Mouse (Mus musculus) retina, postnatal 7 days (tissue): Measurements from ENCODE around the gene Pecam1.

ENCODE experiments used
- DNase-seq: peaks from one replicate; pipeline ENCODE4 v3.0.0-alpha.2; 2012; ENCODE audit warnings: low read depth, low spot score

Gene Pecam1

GRCm38 (mm10) chr11:106698289-106698688, 52.1 kb downstream of the Pecam1 start:
- no peak for DNase-seq

GRCm38 (mm10) chr11:106695917-106696316, 54.5 kb downstream of the Pecam1 start:
- DNase-seq = no peak

GRCm38 (mm10) chr11:106692890-106693289, 57.5 kb downstream of the Pecam1 start:
- DNase-seq = no peak

- DNase-seq = no peak
Measured at GRCm38 (mm10) chr11:106688375-106688774, 62.1 kb downstream of the Pecam1 start.

- DNase-seq = no peak
Measured at GRCm38 (mm10) chr11:106687293-106687692, 63.1 kb downstream of the Pecam1 start.

GRCm38 (mm10) chr11:106684027-106684426, 66.4 kb downstream of the Pecam1 start:
- DNase-seq = no peak

GRCm38 (mm10) chr11:106683345-106683744, 67.1 kb downstream of the Pecam1 start:
- DNase-seq = no peak

- DNase-seq = no peak
Measured at GRCm38 (mm10) chr11:106681138-106681537, 69.3 kb downstream of the Pecam1 start.

- DNase-seq = no peak
Measured at GRCm38 (mm10) chr11:106679874-106680273, 70.6 kb downstream of the Pecam1 start.

GRCm38 (mm10) chr11:106677910-106678591, 72.4 kb downstream of the Pecam1 start:
- no peak for DNase-seq

GRCm38 (mm10) chr11:106677331-106677730, 73.1 kb downstream of the Pecam1 start:
- no peak for DNase-seq

GRCm38 (mm10) chr11:106675875-106676274, 74.6 kb downstream of the Pecam1 start:
- DNase-seq = no peak

- no peak for DNase-seq
Measured at GRCm38 (mm10) chr11:106675201-106675726, 75.2 kb downstream of the Pecam1 start.

GRCm38 (mm10) chr11:106674612-106675153, 75.7 kb downstream of the Pecam1 start:
- DNase-seq = no peak

GRCm38 (mm10) chr11:106673727-106674611, 76.5 kb downstream of the Pecam1 start:
- DNase-seq = no peak

GRCm38 (mm10) chr11:106672919-106673505, 77.4 kb downstream of the Pecam1 start:
- DNase-seq = no peak

- DNase-seq = no peak
Measured at GRCm38 (mm10) chr11:106671801-106672200, 78.6 kb downstream of the Pecam1 start.

- no peak for DNase-seq
Measured at GRCm38 (mm10) chr11:106670951-106671478, 79.4 kb downstream of the Pecam1 start.

GRCm38 (mm10) chr11:106670266-106670665, 80.2 kb downstream of the Pecam1 start:
- no peak for DNase-seq

- no peak for DNase-seq
Measured at GRCm38 (mm10) chr11:106669873-106670173, 80.6 kb downstream of the Pecam1 start.

- DNase-seq = no peak
Measured at GRCm38 (mm10) chr11:106669102-106669872, 81.1 kb downstream of the Pecam1 start.
